32 mouse cellular contexts compared by ENCODE assay signal in the genomic region with DNA sequence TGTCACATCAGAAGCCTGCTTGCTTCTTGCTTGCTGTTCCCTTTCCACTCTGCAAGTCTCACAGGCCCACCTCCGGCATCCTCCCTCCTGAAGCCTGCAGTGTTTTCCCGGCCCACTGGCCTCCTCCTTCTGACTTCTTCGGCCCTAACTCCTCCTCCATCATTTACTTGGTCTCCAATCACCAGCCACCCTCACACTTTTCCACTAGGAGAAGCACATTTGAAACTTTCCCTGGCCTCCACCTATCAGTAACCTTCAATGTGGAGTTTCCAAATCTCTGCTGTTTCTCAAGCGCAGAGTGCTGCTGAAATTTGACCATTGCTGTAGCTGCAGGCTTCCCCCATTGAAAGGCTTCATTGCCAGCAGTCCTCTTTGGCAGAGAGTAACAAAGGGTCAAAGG. TPM values are rescaled to one million over a fixed set of nuclear protein-coding genes. Genes with fewer than 3 reads are reported as not detected.
DNase-seq lines count a peak whose midpoint lies in the region; TF ChIP-seq lines count a peak whose summit lies in the region.
"Had no signal": no experiment of that assay in that cellular context is flagged by ENCODE, and none has a peak within 500 bp of the region (broad histone marks: within the 10 kb centered on the region; RNA-seq: fewer than 3 reads in every experiment).

No protein-coding gene starts in this region.

- H3K79me2 ChIP-seq in liver, adult 2 months (ENCODE audit: control insufficient read depth, insufficient read depth, low read length) = no peaks in the 10 kb centered on the region

- H3K27me3 ChIP-seq in liver, adult 2 months (ENCODE audit: control insufficient read depth, insufficient read depth, low read length) = no peaks in the 10 kb centered on the region
- H3K27me3 ChIP-seq: embryonic facial prominence, embryonic 15.5 days; heart, embryonic 12.5 days; kidney, embryonic 15.5 days had no signal

- no peak overlapping the region for H3K27ac ChIP-seq in liver, adult 2 months (replicated peaks; ENCODE audit: insufficient read depth, low read depth, low read length)
- H3K27ac ChIP-seq: embryonic facial prominence, embryonic 10.5 days; embryonic facial prominence, embryonic 15.5 days; forebrain, embryonic 12.5 days; hindbrain, embryonic 13.5 days; kidney, embryonic 15.5 days; stomach, postnatal 0 days had no signal

- H3K36me3 ChIP-seq in liver, adult 2 months (ENCODE audit: control insufficient read depth, insufficient read depth, low read length) = no peaks in the 10 kb centered on the region
- H3K36me3 ChIP-seq: embryonic facial prominence, embryonic 10.5 days; embryonic facial prominence, embryonic 15.5 days; forebrain, embryonic 12.5 days; heart, embryonic 12.5 days; hindbrain, embryonic 13.5 days; kidney, embryonic 15.5 days had no signal

- TF ChIP-seq POLR2A in liver, adult 2 months (IDR thresholded peaks at IDR 0.05; ENCODE audit: extremely low read depth, insufficient read depth, low read length) = no peak

- no peak overlapping the region for H3K9ac ChIP-seq in liver, adult 2 months (ENCODE audit: low read depth, low read length)
- H3K9ac ChIP-seq: embryonic facial prominence, embryonic 15.5 days; forebrain, embryonic 12.5 days; heart, embryonic 12.5 days; hindbrain, embryonic 13.5 days; kidney, embryonic 15.5 days had no signal

- no peak overlapping the region for H3K4me3 ChIP-seq in liver, adult 2 months (ENCODE audit: insufficient read depth, low read depth, low read length)
- H3K4me3 ChIP-seq: embryonic facial prominence, embryonic 10.5 days; embryonic facial prominence, embryonic 15.5 days; forebrain, embryonic 12.5 days; heart, embryonic 12.5 days; hindbrain, embryonic 13.5 days; kidney, embryonic 15.5 days had no signal

- peak; percentile 58 for DNase-seq in adrenal gland, postnatal 10 days
- no peak for DNase-seq in adrenal gland, adult 18-20 months (ENCODE audit: low spot score in 2 of 2)
- peak; percentile 71 for DNase-seq in liver, adult 2 months (ENCODE audit: extremely low read depth, low read depth, low spot score)
- DNase-seq in liver (no peak), adipocyte (ENCODE audit: low spot score) (peak; percentile 3)
- DNase-seq in skeletal muscle tissue, adult 2 months (ENCODE audit: low read depth, low spot score) = peak; percentile 76
- no peak for DNase-seq in ovary, postnatal 14 days (ENCODE audit: low spot score)
- DNase-seq: cerebellum, adult 8-10 months; cerebellum, postnatal 25 days; heart, adult 18-20 months; heart, postnatal 4 days; kidney, adult 11 months; kidney, postnatal 25 days; lung, adult 18-20 months; lung, postnatal 36 days; right cerebral cortex, adult 18-20 months; thymus, adult 18-20 months; thymus, postnatal 36 days had no signal

- no peak for TF ChIP-seq CTCF in liver, adult 2 months (IDR thresholded peaks at IDR 0.05; ENCODE audit: low read depth, low read length)

- H3K4me1 ChIP-seq in liver, adult 2 months (ENCODE audit: control insufficient read depth, insufficient read depth, low read length) = no peaks in the 10 kb centered on the region
- H3K4me1 ChIP-seq: embryonic facial prominence, embryonic 15.5 days; forebrain, embryonic 12.5 days; heart, embryonic 12.5 days; hindbrain, embryonic 13.5 days; kidney, embryonic 15.5 days had no signal

- WGBS in liver, adult 2 months = 55% methylated on average over 4 of the region's 4 CpGs

RNA-seq across cellular contexts. Expression of a gene that starts 28.8 kb away (rescaled TPM):
- 100 to 1,000 TPM in 1 of 2 experiments, 10 to 100 TPM in 1; 42.9 to 267 TPM for total RNA-seq in adrenal gland, postnatal 10 days (2021)
- total RNA-seq in adrenal gland, adult 18-20 months (2021) = 1 to 10 TPM in 1 of 2 experiments, not detected in 1; 5.2 TPM
- 3.0 TPM in 1 of 2 replicates, not detected in the other for total RNA-seq in liver, adult 2 months (2014; rRNA removed)
- not detected in 2 replicates for polyA plus RNA-seq in liver, adult 2 months (2012; rRNA removed)
- total RNA-seq: heart, adult 18-20 months; megakaryocyte, adult 5-6 weeks; neutrophil, adult 5-6 weeks had no signal
- polyA plus RNA-seq: heart, embryonic 12.5 days; heart, postnatal 0 days; kidney, embryonic 15.5 days; limb, embryonic 11.5 days; liver, embryonic 11.5 days; midbrain, embryonic 11.5 days; spleen, adult 2 months had no signal

RNA-seq across cellular contexts. Expression of a gene that starts 57.8 kb away (rescaled TPM):
- 100 to 1,000 TPM; 152 to 834 TPM for total RNA-seq in adrenal gland, postnatal 10 days (2021)
- 1 to 10 TPM in 1 of 2 experiments, under 1 TPM in 1; 0.03 to 7.7 TPM for total RNA-seq in adrenal gland, adult 18-20 months (2021)
- 3.2 TPM in 1 of 2 replicates, not detected in the other for total RNA-seq in liver, adult 2 months (2014; rRNA removed)
- not detected in 2 replicates for polyA plus RNA-seq in liver, adult 2 months (2012; rRNA removed)
- total RNA-seq: heart, adult 18-20 months; megakaryocyte, adult 5-6 weeks; neutrophil, adult 5-6 weeks had no signal
- polyA plus RNA-seq: embryonic facial prominence, embryonic 10.5 days; forebrain, embryonic 12.5 days; heart, postnatal 0 days; midbrain, embryonic 11.5 days had no signal

Comparison
In these comparisons a context has a peak if more than half of its experiments do, and no peak if none do; other contexts are left out.
1. DNase-seq: peak in adrenal gland, postnatal 10 days (single experiment), liver, adult 2 months (single experiment), adipocyte (single experiment) and skeletal muscle tissue, adult 2 months (single experiment); none in adrenal gland, adult 18-20 months (0 of 2), liver (single experiment) and ovary, postnatal 14 days (single experiment).
2. RNA of a gene that starts 28.8 kb away (total RNA-seq): 42.9 to 267 TPM in adrenal gland, postnatal 10 days; 5.2 TPM in adrenal gland, adult 18-20 months and 3.0 TPM in liver, adult 2 months; every median in the first group is over 4 times any median in the second.
3. RNA of a gene that starts 57.8 kb away (total RNA-seq): 152 to 834 TPM in adrenal gland, postnatal 10 days; 0.03 to 7.7 TPM in adrenal gland, adult 18-20 months and 3.2 TPM in liver, adult 2 months; every median in the first group is over 10 times any median in the second.